Mouse (Mus musculus) erythroid progenitor cell, adult 5-6 weeks (primary cell): ENCODE results near the gene Gng8. TPM values are rescaled to one million over a fixed set of nuclear protein-coding genes. Genes with fewer than 3 reads are reported as not detected.

Experiments used
- ATAC-seq: replicated peaks from 2 replicates; pipeline ENCODE4 v1.8.0; 2016; ENCODE audit warnings: moderate number of reproducible peaks, mild to moderate bottlenecking, moderate TSS enrichment, inconsistent platforms; ENCODE audit not compliant: poor library complexity, low FRiP score, severe bottlenecking
- total RNA-seq, 2 experiments: library from RNA; stranded (forward) in 1 of 2; stranded (reverse) in 1 of 2; fragments of 150-400 nt in 1 of 2; fragments of 186-747, 209-891 nt in 1 of 2; gene quantifications; 2 replicates each; pipeline versions ENCODE4 v1.2.3 to v1.2.4; 2015 to 2017; ENCODE audit warnings: low replicate concordance in 2 of 2

The Gng8 gene
- total RNA-seq, 2 experiments from 2014 or later, result not detected

GRCm38 (mm10) chr7:16920818-16921791, 29.5 kb downstream of the Gng8 start:
- ATAC-seq, result no peak

GRCm38 (mm10) chr7:16921881-16922335, 30.3 kb downstream of the Gng8 start:
- ATAC-seq, result no peak

- ATAC-seq, result peak; percentile 35
Measured at GRCm38 (mm10) chr7:16922360-16922973, 30.9 kb downstream of the Gng8 start.

- no peak; the same call in 1 of the 2 replicates for ATAC-seq
Measured at GRCm38 (mm10) chr7:16923283-16924036, 31.9 kb downstream of the Gng8 start.

GRCm38 (mm10) chr7:16924037-16924834, 32.6 kb downstream of the Gng8 start, which contains the start of gene Calm3:
Gene Calm3 (minus strand): TSS chr7:16924114.
- ATAC-seq, result peak; percentile 85

DNA sequence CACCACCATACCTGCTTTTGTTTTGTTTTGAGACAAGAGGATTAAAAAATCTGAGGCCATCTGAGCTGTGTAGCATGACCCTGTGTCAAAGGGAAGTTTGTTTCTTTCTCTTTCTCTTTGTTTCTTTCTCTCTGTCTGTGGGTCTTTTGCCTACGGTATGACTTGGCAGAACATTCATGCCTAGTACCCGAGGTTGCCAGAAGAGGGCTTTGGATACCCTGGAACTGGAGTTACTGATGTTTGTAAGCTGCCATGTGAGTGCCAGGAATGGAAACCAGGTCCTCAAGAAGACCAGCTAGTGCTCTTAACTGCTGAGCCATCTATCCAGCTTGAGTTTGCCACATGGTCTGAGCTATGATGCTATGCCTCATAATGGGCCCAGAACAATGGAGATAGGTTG, 36.8 kb downstream of the Gng8 start:
- ATAC-seq, result no peak

DNA sequence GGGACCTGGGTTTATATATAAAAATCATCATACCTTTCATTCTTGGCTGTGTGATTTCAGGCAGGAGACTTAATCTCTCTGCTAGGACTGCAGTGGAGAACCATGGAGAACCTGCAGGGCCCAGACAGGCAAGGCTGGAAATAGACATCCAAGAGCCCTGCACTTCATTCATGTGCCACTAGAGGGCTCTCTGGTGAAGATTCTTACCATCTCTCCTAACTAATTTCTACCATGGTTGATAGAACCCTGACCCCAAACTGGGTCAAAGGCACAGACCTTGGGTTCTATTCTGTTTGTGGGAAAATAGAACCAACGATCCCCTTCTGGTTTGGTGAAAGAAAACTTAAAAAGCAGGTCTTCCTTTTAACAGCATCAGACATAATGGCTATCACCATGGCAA, 39.3 kb downstream of the Gng8 start:
- peak; percentile 84 for ATAC-seq

DNA sequence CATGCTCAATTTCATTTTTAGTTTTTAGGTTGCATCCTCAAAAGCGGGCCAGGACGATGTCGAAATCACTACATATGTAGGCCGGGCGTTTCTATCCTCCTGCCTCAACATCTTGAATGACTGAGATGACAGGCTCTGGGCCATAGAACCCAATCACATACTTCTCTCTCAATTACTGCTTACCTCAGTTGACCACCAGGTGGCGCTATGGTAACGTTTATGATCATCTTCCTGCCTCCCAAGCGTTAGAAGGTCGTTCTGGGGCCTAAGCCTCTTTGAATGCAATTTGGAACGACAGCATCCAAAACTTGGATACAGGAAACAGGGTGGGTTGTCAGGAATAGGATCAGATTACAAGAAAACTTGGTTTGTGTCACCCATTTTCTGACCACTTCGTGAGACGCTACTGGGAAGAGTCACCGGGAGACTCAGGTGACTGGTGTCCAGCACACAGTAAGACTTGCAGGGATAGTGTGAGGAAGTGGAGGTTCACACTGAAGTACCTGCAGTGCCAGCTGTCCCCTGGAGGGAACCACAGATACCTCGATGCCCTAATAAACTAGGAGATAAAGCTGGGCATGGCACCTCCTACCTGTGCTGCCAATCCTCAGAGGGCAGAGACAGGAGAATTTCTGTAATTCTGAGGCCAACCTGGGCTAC, 40.5 kb downstream of the Gng8 start:
- peak; percentile 77 for ATAC-seq

- ATAC-seq, result no peak
Measured at GRCm38 (mm10) chr7:16932704-16933577, 41.4 kb downstream of the Gng8 start.

GRCm38 (mm10) chr7:16937312-16937711, 45.7 kb downstream of the Gng8 start:
- ATAC-seq, result no peak

DNA sequence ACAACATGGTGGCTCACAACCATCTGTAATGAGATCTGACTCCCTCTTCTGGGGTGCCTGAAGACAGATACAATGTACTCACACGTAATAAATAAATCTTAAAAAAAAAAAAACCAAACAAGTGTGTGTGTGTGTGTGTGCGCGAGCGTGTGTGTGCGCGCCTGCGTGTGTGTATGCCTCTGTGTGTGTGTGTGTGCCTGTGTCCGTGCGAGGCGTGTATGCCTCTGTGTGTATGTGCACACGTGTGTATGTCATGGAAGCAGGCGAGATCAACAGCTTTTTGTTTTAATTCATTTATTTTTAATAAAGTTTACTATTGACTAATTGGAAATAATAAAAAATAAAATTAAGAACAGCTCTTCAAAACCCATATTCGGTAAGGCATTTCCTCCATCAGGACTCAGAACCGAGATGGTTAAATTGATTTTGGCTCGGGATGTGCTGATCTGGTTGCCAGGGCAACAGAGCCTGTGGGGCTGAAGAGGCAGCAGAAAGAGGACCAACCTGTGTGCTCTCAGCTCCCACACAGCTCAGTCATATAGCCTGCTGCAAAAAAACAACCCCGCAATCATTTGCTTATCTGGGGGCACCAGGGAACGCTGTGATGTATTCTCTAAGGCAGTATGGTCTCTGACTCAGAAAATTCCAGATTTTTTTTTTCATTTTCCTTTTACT, 46.7 kb downstream of the Gng8 start:
- ATAC-seq, result no peak

- no peak for ATAC-seq
Measured at GRCm38 (mm10) chr7:16940292-16940691, 48.7 kb downstream of the Gng8 start.

DNA sequence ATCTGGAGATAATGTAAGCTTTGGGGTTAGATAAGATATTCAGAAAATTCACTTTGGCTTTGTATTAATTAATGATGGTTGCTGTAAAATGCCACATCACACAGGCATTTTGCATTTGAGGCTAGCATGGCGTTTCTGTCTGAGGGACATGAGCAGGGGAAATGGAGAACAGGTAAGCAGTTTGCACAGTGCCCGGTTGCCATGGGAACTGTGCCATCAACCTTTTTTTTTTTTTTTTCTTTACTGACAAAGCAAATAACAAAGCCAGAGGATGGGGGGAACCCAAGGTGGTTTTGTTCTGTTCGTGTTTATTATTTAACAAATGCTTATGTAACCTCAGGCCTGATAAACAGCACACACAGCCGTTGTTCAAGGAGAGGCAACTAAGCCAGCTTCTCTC, 51.3 kb downstream of the Gng8 start:
- ATAC-seq, result no peak

GRCm38 (mm10) chr7:16944061-16944807, 52.6 kb downstream of the Gng8 start, which contains the start of gene Pnmal2:
Gene Pnmal2 (plus strand): TSS chr7:16944682.
- ATAC-seq, result no peak

DNA sequence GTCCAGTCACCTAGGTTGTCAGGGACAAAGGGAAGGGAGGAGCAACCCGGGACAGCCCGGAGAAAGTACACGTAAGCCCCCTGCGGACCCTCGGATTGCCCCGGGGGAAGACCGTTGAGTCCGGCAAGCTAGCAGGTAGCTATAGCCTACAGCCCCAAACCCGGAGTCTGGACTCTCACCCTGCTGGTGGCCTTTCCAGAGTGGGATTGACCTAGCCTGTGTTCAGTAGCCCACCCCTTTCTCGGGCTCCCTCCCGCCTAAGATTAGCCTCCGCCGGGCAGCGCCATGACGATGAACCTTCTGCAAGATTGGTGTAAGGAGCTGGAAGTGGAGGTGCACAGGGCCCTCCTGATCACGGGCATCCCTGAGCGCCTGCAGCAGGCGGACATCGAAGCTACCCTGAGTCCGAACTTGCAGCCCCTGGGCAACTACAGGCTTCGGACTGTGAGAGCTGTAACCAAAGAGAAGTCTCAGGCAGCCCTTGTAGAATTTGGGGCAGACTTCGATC, 53.3 kb downstream of the Gng8 start:
- no peak for ATAC-seq
